Mouse (Mus musculus): ENCODE results near the gene Alk. TPM values are rescaled to one million over a fixed set of nuclear protein-coding genes. Genes with fewer than 3 reads are reported as not detected.

Gene Alk
- total RNA-seq, 2 experiments from 2014 or later = 0.05 TPM; not detected in 1

DNA sequence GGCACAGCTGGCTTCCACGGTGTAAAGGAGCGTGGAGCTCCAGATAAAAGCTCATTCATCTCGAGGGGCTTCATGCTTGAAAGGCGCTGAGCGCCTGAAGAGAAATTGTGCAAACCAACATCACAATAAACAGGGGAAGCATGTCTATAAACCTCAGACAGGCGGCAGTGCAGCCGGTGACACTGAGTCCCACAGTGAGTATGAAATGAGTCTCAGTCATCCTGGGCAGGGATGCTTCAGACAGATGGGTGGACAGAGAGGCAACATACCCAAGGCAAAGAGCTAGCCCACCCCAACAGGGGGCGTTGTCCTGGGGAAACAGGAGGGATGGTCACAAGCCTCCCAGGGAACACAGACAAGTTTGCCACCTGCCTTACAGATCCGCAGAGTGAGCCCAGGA, 460.0 kb downstream of the Alk start:
- no peak for DNase-seq

- DNase-seq = no peak
Measured at GRCm38 (mm10) chr17:72132140-72132911, 472.1 kb downstream of the Alk start.

DNA sequence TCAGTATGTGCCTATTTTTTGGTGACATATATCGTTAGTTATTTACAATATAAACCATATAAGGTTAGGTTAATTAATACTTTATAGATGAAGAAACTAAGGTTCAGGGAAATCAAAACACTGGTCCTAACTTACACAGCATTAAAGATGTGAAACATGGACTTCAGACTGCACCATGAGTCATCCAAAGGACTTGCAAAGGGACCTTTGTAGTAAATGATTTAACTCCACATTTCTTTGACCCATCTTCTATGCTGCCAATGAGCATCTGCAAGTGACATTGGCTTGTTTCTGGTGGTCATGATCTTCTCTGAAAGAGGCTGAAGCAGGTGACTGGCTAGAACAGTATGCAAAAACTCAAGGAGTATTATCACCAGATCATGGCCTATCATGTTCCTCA, 482.8 kb downstream of the Alk start:
- DNase-seq = no peak

- no peak for DNase-seq
Measured at GRCm38 (mm10) chr17:72120278-72120677, 484.1 kb downstream of the Alk start.

DNA sequence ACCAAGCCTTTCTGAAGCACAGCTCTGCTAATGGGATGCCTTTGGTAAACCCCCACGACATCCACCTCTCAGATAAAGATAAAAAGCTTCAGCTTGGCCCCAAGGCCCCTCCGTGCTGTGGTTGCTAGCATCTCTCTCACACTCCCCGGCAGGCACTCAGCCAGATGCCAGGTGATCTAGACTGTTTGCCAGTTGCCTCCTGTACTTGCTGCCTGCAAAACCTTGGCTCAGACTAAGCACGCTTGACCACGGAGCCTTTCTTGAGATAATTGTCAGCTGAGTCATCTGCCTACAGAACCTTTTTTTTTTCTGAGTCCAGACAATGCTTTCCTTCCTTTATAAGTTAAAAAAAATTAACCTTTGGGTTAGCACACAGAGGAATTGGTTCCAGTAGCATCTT, 486.1 kb downstream of the Alk start:
- no peak for DNase-seq

DNA sequence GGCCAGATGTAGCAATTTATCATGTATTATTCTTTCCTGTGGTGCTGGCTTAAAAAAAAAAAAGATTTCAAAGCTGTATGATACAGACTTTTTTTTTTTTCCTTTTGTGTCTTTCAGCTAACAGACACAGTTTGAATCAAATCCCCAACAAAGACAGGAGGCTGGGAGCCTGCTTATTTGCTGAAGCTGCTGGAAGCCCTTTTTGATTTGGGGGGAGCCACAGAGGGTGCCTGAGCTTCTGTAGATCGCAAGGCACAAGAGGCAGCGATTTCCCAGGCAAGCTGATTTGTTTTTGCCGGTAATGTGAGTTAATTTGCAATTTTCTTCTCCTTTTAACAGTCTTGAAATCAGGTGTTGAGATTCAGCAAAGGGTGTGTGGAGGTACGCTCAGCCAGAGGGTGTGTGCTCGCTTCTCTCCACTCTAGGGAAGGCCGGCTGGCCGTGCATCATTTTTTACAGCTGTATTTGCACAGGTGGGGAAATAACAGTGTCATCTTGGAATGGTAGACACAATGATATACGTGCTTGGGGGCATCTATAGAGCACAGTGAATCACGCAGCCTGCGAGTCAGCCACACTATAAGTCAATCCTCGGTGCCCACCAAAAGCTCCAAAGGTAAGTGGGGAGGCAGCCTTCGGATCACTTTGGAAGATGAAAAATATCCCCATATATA, 489.0 kb downstream of the Alk start:
- DNase-seq = no peak

- no peak for DNase-seq
Measured at GRCm38 (mm10) chr17:72112004-72112403, 492.4 kb downstream of the Alk start.

DNA sequence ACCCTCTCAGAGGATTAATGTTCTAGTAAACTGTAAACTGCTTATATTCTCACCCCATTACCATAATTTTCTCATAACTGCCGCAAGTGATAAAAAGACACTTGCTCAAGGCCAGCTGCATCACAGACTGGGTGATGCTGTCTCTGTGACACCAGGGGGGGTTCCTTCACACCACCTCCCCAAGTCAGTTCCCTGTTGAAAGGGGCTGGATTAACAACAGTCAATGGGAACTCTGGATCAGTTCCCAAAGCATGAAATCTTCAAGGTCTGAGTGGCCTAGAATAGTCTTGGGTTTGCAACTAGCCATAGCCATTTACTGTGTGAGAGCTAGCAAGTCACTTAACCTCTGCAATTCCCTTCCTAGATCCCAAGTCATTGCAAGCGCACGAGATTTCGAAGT, 492.9 kb downstream of the Alk start:
- no peak for DNase-seq

DNA sequence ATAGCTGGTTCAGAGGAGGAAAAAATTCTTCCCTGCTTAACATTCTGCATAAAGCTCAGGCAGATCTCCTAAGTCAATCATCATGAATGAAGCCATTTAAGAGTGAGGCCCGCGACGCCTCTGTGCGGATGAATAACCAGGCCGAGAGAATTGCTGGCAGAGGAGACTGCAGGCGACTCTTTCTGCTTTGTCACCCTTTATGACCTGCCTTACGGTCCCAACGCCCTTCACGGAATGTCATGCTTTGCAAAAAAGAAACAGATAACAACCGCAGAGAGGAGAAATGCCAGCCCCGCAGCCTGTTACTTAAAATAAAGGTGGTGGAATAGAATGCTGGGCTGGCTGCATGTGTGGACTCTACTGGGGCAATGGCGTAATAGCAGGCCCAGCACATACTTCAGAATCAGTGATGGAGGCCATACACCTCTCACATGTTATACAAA, 517.1 kb downstream of the Alk start:
- DNase-seq = no peak

DNA sequence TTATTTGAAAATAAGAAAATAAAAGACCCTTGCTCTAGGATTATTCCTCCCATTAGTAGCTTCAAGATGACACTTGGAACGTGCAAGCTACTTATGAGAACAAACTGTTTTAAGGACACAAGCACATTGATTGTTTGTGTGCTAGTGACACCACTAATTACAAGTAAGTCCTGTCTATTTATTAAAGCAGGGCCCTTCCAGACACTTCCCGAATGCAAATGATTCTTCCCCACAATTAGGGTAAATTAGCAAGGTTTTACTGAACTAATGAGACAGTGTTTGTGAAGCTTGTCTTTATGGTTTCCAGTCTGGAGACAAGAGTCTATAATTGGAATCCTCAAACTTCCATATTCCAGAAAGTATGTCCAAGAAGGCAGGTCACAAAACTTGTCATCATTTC, 523.0 kb downstream of the Alk start:
- DNase-seq = no peak

GRCm38 (mm10) chr17:72076306-72076921, 528.0 kb downstream of the Alk start:
- no peak for DNase-seq

DNA sequence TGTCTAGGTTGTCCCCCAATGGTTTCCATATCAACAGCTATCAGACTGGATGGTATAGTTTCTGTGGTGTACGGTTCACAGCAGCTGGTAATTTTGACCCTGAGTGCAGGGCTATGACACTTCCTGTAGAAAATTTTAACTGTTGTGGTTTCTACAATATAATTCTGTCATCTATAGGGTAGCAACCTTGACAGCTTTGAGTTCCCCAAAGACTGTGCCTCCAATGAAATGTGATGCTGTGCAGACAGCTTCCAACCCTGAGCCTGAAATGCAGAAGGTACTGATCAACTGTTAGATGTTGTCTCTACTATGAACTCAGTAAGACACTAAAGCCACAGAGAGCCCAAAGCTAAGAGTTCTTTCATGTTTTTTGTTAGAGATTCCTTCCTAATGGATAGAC, 532.6 kb downstream of the Alk start:
- no peak for DNase-seq

DNA sequence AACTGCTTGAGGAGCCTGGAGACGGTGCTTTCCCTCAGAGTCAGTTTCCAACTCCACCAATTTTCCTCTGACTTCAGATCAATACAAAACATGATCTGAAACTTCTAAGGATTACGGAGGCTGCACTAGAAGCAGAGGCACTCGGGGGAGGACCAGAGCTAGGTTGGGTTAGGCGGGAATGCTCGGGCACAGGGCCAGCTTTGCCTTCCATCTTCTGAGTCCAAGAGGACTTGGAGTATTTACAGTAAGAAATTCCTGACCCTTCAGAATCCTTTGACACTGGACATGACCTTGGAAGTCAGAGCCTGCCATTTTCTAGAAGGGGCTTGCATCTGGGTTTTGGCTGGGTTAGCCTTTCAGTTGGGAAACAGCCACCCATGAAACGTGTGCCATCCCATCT, 536.3 kb downstream of the Alk start:
- no peak for DNase-seq

DNA sequence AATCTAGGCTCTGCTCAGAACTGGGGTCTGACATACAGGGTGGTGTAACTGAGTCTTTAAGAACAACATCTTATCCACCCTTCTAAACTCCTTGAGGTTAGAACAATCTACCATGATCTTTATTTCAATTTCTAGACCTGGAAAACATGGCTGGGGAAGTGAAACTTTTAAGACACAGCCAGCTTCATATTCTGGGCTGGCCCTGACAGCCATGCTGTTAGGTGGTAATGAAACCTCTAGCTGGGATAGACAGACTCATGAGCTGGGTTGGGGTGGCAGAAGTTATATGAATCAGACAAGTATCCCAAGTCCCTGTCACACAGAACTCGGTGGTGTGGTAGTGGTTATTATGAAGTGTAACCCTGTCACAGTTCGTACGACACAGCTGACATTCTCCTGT, 541.4 kb downstream of the Alk start:
- DNase-seq = no peak

GRCm38 (mm10) chr17:72059312-72059711, 545.1 kb downstream of the Alk start:
- DNase-seq = no peak

DNA sequence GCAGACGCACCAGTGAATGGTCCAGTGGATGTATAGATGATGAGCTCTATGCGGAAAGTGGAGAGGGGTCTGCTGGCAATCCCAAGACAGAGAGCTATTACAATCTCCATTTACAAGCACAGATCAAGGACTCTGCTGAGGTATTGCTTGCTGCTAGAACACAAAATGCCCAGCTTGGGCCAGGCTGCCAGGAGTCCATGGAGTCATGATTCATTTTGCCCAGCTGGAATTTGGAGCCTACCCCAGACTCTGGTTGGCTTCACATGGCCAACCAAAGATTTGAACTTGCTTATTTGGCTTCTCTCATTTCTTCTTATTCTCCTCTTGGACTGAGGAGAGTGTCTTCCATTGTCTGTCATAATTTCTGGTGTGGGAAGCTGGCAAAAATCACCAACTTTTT, 558.8 kb downstream of the Alk start:
- no peak for DNase-seq

GRCm38 (mm10) chr17:72043667-72044390, 560.6 kb downstream of the Alk start:
- DNase-seq = no peak

- peak; percentile 63 for DNase-seq
Measured at GRCm38 (mm10) chr17:72043001-72043666, 561.3 kb downstream of the Alk start.

GRCm38 (mm10) chr17:72039176-72039948, 565.1 kb downstream of the Alk start:
- no peak for DNase-seq

GRCm38 (mm10) chr17:72038371-72038770, 566.1 kb downstream of the Alk start:
- DNase-seq = no peak

GRCm38 (mm10) chr17:72030672-72031071, 573.8 kb downstream of the Alk start:
- no peak for DNase-seq
